Mouse (Mus musculus): Measurements from ENCODE around the gene Hoxb5. TPM values are rescaled to one million over a fixed set of nuclear protein-coding genes. Genes with fewer than 3 reads are reported as not detected.
A peak's percentile ranks its signal among the peaks of the same experiment; 100 is the strongest.

The Hoxb5 gene
- polyA plus RNA-seq, 1 experiment from 2014 or later: not detected

DNA sequence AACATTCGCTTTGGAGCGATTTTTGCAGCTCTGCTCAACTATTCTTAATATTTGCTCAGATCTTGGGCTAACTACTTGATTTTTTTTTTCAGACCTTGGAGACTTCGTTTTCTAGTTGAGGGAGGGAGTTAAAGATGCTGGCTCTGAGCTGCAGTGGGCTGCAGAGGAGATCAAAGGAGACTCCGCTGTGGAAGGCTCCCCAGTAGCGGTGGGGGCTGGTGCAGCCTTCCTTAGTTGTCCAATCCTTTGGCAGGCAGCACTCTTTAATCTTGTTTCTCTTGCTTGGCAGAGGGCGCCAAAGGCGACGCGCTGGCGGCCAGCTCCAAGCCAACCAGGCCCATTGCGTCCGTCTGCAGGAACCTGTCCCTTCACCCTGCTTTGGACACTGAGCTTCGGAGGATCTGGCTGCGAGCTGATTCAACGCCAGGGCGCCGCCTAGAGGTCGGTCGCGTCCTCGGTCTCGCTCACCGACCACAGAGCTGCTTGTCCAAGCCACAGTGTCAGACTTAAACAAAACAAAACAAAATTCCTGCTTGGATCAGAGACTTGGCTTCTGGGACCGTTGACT lies 41.7 kb upstream of the Hoxb5 start:
- no peak for ATAC-seq (ENCODE audit: low FRiP score, low TSS enrichment)

DNA sequence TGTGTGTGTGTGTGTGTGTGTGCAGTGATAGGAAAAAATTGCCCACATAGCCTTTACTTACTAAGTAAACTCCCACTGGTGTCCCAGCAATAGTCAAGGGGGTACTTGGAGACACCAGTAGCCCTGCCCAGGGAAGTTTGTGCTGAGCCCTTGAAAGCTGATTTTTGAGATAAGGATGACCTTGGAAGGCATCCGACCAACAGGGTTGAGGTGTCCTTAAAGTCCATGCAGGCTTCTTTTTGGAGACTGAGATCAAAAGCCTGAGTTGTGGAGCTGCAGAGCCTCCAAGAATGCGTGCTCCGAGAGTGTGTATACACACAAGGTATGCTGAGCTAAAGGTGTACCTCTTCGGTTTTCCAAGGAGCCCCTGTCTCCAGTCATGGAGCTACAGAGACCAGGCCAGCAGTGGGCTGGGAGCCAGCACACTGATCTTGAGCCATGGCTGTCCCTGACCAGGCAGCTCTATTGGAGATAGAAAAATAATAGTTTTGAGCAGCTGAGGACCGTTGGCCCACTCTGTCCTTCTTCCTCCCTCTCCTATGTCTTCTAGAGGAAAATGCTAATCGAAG lies 40.8 kb upstream of the Hoxb5 start:
- DNase-seq: peak; percentile 0
- Histone ChIP-seq H3K4me2 (ENCODE audit: low read length) (no peak overlapping the region), H3K36me3 (ENCODE audit: control insufficient read depth, insufficient read depth, low read length) (no peaks in the 10 kb centered on the region), H3K4me3 (replicated peaks; ENCODE audit: low read depth, low read length) (no peak overlapping the region), H3K27me3 (ENCODE audit: control insufficient read depth, insufficient read depth, low read length) (peaks cover 100% of the 10 kb centered on the region), H3K4me1 (ENCODE audit: control insufficient read depth, insufficient read depth, low read length) (no peaks in the 10 kb centered on the region), H3K9me3 (ENCODE audit: control insufficient read depth, low read length) (no peaks in the 10 kb centered on the region), H3K27ac (replicated peaks; ENCODE audit: low read depth, low read length) (no peak overlapping the region), H3K9ac (replicated peaks; ENCODE audit: low read length) (no peak overlapping the region)
- 6% methylated on average over 6 of the region's 6 CpGs for WGBS
- ATAC-seq (ENCODE audit: low FRiP score, low TSS enrichment): no peak

More for the DNA sequence above, 41.7 kb upstream of the Hoxb5 start:
- Histone ChIP-seq H3K4me2 (ENCODE audit: low read length) (no peak overlapping the region), H3K27ac (replicated peaks; ENCODE audit: low read depth, low read length) (no peak overlapping the region), H3K27me3 (ENCODE audit: control insufficient read depth, insufficient read depth, low read length) (peaks cover 100% of the 10 kb centered on the region), H3K9me3 (ENCODE audit: control insufficient read depth, low read length) (no peaks in the 10 kb centered on the region), H3K4me3 (replicated peaks; ENCODE audit: low read depth, low read length) (no peak overlapping the region), H3K4me1 (ENCODE audit: control insufficient read depth, insufficient read depth, low read length) (no peaks in the 10 kb centered on the region), H3K9ac (replicated peaks; ENCODE audit: low read length) (no peak overlapping the region), H3K36me3 (ENCODE audit: control insufficient read depth, insufficient read depth, low read length) (no peaks in the 10 kb centered on the region)
- WGBS: 1% methylated on average over 24 of the region's 24 CpGs
- peak; percentile 75 for DNase-seq

DNA sequence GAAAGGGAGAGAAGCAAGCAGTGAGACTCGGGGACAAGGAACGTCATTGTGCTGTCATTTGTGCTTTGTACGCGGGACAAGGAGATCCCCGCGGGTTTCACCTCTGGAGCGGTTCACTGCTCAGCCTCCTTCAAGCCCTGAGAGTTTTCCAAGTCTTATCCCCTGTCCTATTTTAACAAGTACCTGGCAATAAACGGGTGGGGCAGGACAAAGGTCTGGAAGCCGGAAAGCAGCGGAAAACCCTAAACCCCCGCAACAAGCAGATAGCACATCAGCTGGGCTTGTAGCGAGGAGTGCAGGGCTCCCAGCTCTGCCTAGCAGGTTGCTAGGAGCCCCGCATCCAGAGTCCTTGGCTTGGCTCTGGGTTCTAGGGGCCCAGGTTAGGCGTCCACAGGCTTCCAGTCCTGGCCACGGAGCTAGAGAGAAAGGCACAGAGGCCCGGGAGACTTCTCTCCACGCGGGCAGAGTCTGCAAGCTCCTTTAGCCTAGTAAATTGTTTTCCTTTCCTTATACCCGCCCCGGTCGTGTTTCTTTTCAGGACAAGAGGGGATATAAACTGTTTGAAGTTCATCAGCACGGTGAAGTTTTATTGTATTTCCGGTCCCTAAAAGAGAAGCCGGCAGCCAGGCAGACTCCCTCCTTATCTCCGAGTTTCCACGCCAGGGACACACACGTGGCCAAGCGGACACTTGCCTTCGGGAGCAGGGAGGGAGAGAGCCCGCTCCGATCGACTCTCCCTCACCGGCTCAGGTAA lies 39.3 kb upstream of the Hoxb5 start:
- H3K4me2 ChIP-seq (ENCODE audit: low read length): no peak overlapping the region
- no peaks in the 10 kb centered on the region for H3K36me3 ChIP-seq (ENCODE audit: control insufficient read depth, insufficient read depth, low read length)
- H3K9ac ChIP-seq (replicated peaks; ENCODE audit: low read length): no peak overlapping the region
- ATAC-seq (ENCODE audit: low FRiP score, low TSS enrichment) (no peak), DNase-seq (no peak)
- no peaks in the 10 kb centered on the region for H3K4me1 ChIP-seq (ENCODE audit: control insufficient read depth, insufficient read depth, low read length)
- peaks cover 99% of the 10 kb centered on the region for H3K27me3 ChIP-seq (ENCODE audit: control insufficient read depth, insufficient read depth, low read length)
- 1% methylated on average over 33 of the region's 33 CpGs for WGBS
- no peaks in the 10 kb centered on the region for H3K9me3 ChIP-seq (ENCODE audit: control insufficient read depth, low read length)
- no peak overlapping the region for H3K4me3 ChIP-seq (replicated peaks; ENCODE audit: low read depth, low read length)
- H3K27ac ChIP-seq (replicated peaks; ENCODE audit: low read depth, low read length): no peak overlapping the region

DNA sequence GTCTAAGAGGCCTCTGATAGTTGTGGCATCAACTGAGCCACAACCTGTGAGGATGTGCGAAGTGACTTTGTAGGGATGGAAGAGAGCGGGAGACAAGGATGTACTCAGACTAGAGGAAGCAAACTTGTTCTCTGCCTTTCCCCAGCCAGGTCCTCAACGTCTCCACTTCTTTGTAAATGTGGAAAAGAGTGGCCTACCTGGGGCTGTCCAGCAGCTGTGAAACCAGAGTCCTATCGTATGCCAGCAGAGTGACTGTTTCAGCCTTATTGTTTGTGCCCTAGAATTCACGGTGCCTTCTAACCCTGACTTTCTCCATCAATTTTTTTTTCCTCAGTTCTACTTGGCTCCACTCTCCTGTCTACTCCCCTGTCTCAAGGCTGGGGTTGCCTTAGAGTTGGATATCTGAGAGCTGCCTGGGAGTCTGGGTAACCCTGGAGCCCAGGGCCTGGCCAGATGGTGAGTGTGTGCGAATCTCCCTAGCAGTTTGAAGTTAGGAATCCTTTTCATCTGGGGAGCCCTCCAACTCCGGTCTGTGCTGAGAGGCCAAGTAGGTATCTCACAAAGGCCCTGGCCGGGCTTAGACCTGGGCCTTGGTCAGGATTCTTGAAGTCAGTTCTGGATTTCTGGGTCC lies 38.6 kb upstream of the Hoxb5 start:
- 4% methylated on average over 8 of the region's 8 CpGs for WGBS
- Histone ChIP-seq H3K27me3 (ENCODE audit: control insufficient read depth, insufficient read depth, low read length) (peaks cover 99% of the 10 kb centered on the region), H3K27ac (replicated peaks; ENCODE audit: low read depth, low read length) (no peak overlapping the region), H3K9me3 (ENCODE audit: control insufficient read depth, low read length) (no peaks in the 10 kb centered on the region), H3K4me2 (ENCODE audit: low read length) (no peak overlapping the region), H3K4me3 (replicated peaks; ENCODE audit: low read depth, low read length) (no peak overlapping the region), H3K36me3 (ENCODE audit: control insufficient read depth, insufficient read depth, low read length) (no peaks in the 10 kb centered on the region), H3K4me1 (ENCODE audit: control insufficient read depth, insufficient read depth, low read length) (no peaks in the 10 kb centered on the region), H3K9ac (replicated peaks; ENCODE audit: low read length) (no peak overlapping the region)
- no peak for DNase-seq
- ATAC-seq (ENCODE audit: low FRiP score, low TSS enrichment): no peak

DNA sequence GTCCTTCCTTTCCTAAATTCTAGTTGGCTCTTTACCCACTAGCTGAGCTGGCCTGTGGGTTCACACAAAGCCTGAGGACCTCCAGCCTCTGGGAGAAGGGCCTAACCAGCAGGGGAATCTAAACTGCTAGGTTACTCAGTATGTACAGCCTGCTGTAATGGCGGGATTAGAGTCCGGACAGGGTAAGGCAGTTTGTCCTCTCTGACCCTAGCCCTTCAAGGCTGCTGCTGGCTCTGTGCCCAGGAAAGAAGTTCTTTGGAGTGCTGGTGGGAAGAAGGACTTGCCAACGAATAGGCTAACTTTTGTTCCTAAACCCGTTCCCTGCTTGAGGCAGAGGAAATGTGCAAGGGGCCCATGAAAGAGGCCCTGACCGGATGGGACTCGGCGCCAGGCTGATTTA lies 37.2 kb upstream of the Hoxb5 start:
- H3K36me3 ChIP-seq (ENCODE audit: control insufficient read depth, insufficient read depth, low read length): no peaks in the 10 kb centered on the region
- H3K27ac ChIP-seq (replicated peaks; ENCODE audit: low read depth, low read length): no peak overlapping the region
- under 1% methylated on average over 7 of the region's 7 CpGs for WGBS
- H3K9me3 ChIP-seq (ENCODE audit: control insufficient read depth, low read length): no peaks in the 10 kb centered on the region
- peaks cover 99% of the 10 kb centered on the region for H3K27me3 ChIP-seq (ENCODE audit: control insufficient read depth, insufficient read depth, low read length)
- H3K4me2 ChIP-seq (ENCODE audit: low read length): no peak overlapping the region
- DNase-seq: no peak
- H3K4me1 ChIP-seq (ENCODE audit: control insufficient read depth, insufficient read depth, low read length): no peaks in the 10 kb centered on the region
- no peak overlapping the region for H3K9ac ChIP-seq (replicated peaks; ENCODE audit: low read length)
- H3K4me3 ChIP-seq (replicated peaks; ENCODE audit: low read depth, low read length): no peak overlapping the region
- no peak for ATAC-seq (ENCODE audit: low FRiP score, low TSS enrichment)

DNA sequence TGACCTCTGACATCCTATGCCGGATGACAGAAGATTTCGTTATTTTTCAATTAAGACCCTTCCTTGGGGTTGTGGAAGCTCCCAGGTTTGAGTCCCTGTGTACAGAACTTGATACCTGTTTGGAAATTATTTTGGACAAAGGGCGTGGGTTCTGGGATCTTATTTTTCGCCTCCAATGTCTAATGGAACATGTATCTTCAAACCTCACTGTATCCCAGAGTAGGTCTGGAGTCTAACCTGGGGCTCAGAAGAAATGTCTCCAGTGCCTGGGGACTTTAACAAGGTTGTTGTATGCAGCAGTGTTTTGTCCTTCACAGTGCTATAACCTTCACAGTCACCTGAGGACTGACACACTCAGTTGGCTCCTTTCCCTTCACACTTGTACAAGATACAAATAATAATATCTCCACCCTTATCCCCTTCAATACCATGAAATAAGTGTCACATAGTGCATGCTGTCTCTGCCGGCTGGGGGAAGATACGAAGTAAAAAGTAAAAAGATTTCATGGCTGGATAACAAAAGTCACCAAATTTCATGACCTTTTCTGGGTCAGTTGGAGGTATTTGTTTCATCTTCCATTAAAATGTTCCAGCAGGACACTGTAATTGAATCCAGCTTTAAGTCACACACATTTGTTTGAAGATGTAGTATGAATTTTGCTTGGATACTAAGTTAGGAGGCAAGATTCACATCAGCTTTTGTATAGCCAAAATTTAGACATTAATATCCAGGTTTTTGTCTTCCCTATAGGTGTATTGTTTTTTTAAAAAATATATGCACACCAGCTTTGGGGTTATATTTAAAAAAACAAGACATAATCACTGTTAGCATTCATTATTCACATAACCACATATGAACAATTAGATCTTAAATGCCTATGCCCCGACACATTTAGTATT lies 35.9 kb upstream of the Hoxb5 start:
- H3K4me3 ChIP-seq (replicated peaks; ENCODE audit: low read depth, low read length): no peak overlapping the region
- H3K9ac ChIP-seq (replicated peaks; ENCODE audit: low read length): no peak overlapping the region
- no peak overlapping the region for H3K27ac ChIP-seq (replicated peaks; ENCODE audit: low read depth, low read length)
- WGBS: 9% methylated on average over 7 of the region's 7 CpGs
- H3K4me1 ChIP-seq (ENCODE audit: control insufficient read depth, insufficient read depth, low read length): no peaks in the 10 kb centered on the region
- no peaks in the 10 kb centered on the region for H3K9me3 ChIP-seq (ENCODE audit: control insufficient read depth, low read length)
- no peaks in the 10 kb centered on the region for H3K36me3 ChIP-seq (ENCODE audit: control insufficient read depth, insufficient read depth, low read length)
- H3K4me2 ChIP-seq (ENCODE audit: low read length): no peak overlapping the region
- DNase-seq: no peak
- peaks cover 99% of the 10 kb centered on the region for H3K27me3 ChIP-seq (ENCODE audit: control insufficient read depth, insufficient read depth, low read length)
- no peak for ATAC-seq (ENCODE audit: low FRiP score, low TSS enrichment)

DNA sequence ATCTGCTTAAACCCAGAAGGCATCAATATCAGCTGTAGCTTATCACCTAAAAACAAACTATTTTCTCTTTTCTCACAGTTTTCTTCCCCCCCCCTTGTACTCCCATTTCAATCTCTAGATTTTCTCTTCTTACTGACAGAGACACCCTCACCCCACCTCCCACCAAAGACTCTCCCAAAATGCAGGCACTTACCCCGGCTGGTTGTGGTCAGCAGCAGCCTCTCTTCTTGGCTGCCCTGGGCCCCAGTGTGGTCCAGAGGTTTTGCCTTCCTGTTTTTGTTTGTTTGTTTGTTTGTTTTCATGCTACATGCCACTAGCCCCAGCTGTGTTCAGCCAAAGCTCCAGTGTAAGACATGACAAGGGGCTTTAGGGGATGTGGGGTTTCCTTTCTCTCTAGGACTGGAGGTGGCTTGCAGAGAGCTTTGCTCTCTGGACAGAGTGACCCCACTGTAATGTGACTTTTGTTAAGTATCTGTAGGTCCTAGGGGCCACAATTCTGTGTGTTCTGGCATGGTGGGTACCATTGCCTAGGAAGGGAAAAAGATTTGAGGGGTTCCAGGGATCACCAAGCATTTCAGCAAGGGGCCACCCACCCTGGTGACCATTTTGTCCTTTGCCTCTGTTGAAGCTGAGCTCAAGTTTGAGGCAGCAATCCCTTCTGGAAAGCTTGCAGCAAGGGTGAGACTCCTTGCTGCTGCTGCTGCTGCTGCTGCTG lies 34.9 kb upstream of the Hoxb5 start:
- H3K27ac ChIP-seq (replicated peaks; ENCODE audit: low read depth, low read length): no peak overlapping the region
- no peaks in the 10 kb centered on the region for H3K36me3 ChIP-seq (ENCODE audit: control insufficient read depth, insufficient read depth, low read length)
- ATAC-seq (ENCODE audit: low FRiP score, low TSS enrichment) (no peak), DNase-seq (no peak)
- H3K4me3 ChIP-seq (replicated peaks; ENCODE audit: low read depth, low read length): no peak overlapping the region
- H3K4me1 ChIP-seq (ENCODE audit: control insufficient read depth, insufficient read depth, low read length): no peaks in the 10 kb centered on the region
- 8% methylated on average over 1 of the region's 1 CpGs for WGBS
- peaks cover 99% of the 10 kb centered on the region for H3K27me3 ChIP-seq (ENCODE audit: control insufficient read depth, insufficient read depth, low read length)
- H3K4me2 ChIP-seq (ENCODE audit: low read length): no peak overlapping the region
- H3K9me3 ChIP-seq (ENCODE audit: control insufficient read depth, low read length): no peaks in the 10 kb centered on the region
- no peak overlapping the region for H3K9ac ChIP-seq (replicated peaks; ENCODE audit: low read length)

DNA sequence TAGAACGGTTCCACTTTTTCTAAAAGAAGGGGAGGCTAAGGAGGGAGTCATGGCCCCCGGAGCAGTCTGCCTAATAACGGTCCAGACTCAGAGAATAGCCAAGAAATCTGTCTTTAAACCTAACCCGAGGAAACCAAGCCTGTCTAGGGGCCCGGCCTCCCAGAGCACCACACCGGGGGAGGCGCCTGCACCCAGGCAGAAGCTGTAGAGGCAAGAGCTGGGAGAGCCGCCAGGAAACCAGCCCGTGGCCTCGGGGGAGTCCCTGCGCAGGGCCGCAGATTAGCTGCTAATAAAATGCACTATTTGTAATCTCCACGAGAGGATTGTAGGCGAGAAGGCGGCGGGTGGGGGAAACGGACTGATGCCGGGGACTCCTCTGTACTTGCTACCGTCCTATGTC lies 33.3 kb upstream of the Hoxb5 start:
- Histone ChIP-seq H3K9ac (replicated peaks; ENCODE audit: low read length) (no peak overlapping the region), H3K36me3 (ENCODE audit: control insufficient read depth, insufficient read depth, low read length) (no peaks in the 10 kb centered on the region), H3K27ac (replicated peaks; ENCODE audit: low read depth, low read length) (no peak overlapping the region), H3K4me3 (replicated peaks; ENCODE audit: low read depth, low read length) (no peak overlapping the region), H3K4me2 (ENCODE audit: low read length) (no peak overlapping the region), H3K9me3 (ENCODE audit: control insufficient read depth, low read length) (no peaks in the 10 kb centered on the region), H3K4me1 (ENCODE audit: control insufficient read depth, insufficient read depth, low read length) (no peaks in the 10 kb centered on the region), H3K27me3 (ENCODE audit: control insufficient read depth, insufficient read depth, low read length) (peaks cover 99% of the 10 kb centered on the region)
- ATAC-seq (ENCODE audit: low FRiP score, low TSS enrichment) (no peak), DNase-seq (no peak)
- 2% methylated on average over 19 of the region's 19 CpGs for WGBS
